Mouse (Mus musculus) embryonic facial prominence, embryonic 14.5 days (tissue): ENCODE measurements around the gene Usf1. TPM values are rescaled to one million over a fixed set of nuclear protein-coding genes. Genes with fewer than 3 reads are reported as not detected.
A peak's percentile ranks its signal among the peaks of the same experiment; 100 is the strongest.

Experiments used
- ATAC-seq: fragments of 200-750 bp; cut with Nextera tagmentation; 2 replicates; pipeline ENCODE4 v1.8.0; 2017; ENCODE audit warnings: low read depth, moderate number of reproducible peaks, moderate TSS enrichment
- DNase-seq: peaks from one replicate; pipeline ENCODE4 v3.0.0-alpha.2; 2015; ENCODE audit warnings: low spot score
- H3K27ac ChIP-seq: fragments of 300-500 bp; sonication (generic); replicated peaks from 2 replicates; pipeline ENCODE4 v1.5.1; 2014; ENCODE audit warnings: low read depth, mild to moderate bottlenecking, low read length, moderate library complexity
- H3K27me3 ChIP-seq: fragments of 300-500 bp; sonication (generic); replicated peaks from 2 replicates; pipeline ENCODE4 v1.6.1; 2014; ENCODE audit warnings: low read length; ENCODE audit not compliant: control insufficient read depth, insufficient read depth
- H3K36me3 ChIP-seq: fragments of 300-500 bp; sonication (generic); 2 replicates; pipeline ENCODE4 v1.6.1; 2014; ENCODE audit warnings: low read length, mixed read lengths; ENCODE audit not compliant: control insufficient read depth, insufficient read depth
- H3K4me1 ChIP-seq: fragments of 300-500 bp; sonication (generic); 2 replicates; pipeline ENCODE4 v1.6.1; 2014; ENCODE audit warnings: antibody characterized with exemption, low read length; ENCODE audit not compliant: control insufficient read depth, insufficient read depth
- H3K4me2 ChIP-seq: fragments of 300-500 bp; sonication (generic); 2 replicates; pipeline ENCODE4 v1.6.1; 2014; ENCODE audit warnings: low read depth, mild to moderate bottlenecking, low read length, moderate library complexity, mixed read lengths
- H3K4me3 ChIP-seq: fragments of 300-500 bp; sonication (generic); 2 replicates; pipeline ENCODE4 v1.5.1; 2014; ENCODE audit warnings: low read depth, mild to moderate bottlenecking, low read length
- H3K9ac ChIP-seq: fragments of 300-500 bp; sonication (generic); 2 replicates; pipeline ENCODE4 v1.6.1; 2014; ENCODE audit warnings: low read depth, mild to moderate bottlenecking, low read length, moderate library complexity, mixed read lengths
- H3K9me3 ChIP-seq: fragments of 300-500 bp; sonication (generic); 2 replicates; pipeline ENCODE4 v1.6.1; 2016; ENCODE audit warnings: low read length; ENCODE audit not compliant: control insufficient read depth
- WGBS: fragments of 180-500 bp; shearing (Covaris S2); extraction: QIAGEN DNeasy Blood & Tissue Kit; methylation state at CpG from one replicate; pipeline ENCODE4 v1.1.7; 2014; 5-methylcytosine and 5-hydroxymethylcytosine counted together
- polyA plus RNA-seq: library from polyadenylated mRNA; unstranded; fragments of >200 nt; fragmentation: Nextera tagmentation; extraction: Ambion mirVana; gene quantifications from 2 replicates; pipeline ENCODE4 v1.2.1, GENCODE M21; 2014

Usf1 gene
- polyA plus RNA-seq, 1 experiment from 2014 or later, result 68.9 TPM

DNA sequence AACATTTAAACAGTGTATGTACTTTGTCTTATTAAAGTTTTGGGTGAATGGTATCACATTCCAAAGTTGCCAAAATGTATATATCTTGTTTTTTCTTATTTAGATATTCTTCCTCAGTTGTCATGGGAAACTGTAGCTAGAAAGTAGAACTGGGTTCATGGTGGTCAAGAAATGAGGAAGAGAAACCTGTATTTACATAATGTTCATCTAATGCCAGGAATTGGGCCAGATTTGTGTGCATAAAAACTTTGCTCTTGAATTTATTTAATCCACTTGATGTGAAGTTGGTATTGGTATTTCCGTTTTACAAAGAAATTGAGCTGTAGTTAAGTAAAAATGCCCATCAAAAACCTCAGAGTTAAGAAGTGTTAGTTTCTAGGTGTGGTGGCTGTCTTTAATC is 882 bp upstream of the Usf1 start:
- H3K9ac ChIP-seq, result no peak overlapping the region
- H3K27ac ChIP-seq, result no peak overlapping the region
- H3K4me1 ChIP-seq, result peaks cover 6% of the 10 kb centered on the region; the same call in 1 of the 2 replicates
- peaks cover 4% of the 10 kb centered on the region for H3K36me3 ChIP-seq
- DNase-seq (no peak), ATAC-seq (no peak)
- no peaks in the 10 kb centered on the region for H3K27me3 ChIP-seq
- 91% methylated on average over 1 of the region's 1 CpGs for WGBS
- no peak overlapping the region for H3K4me3 ChIP-seq
- no peaks in the 10 kb centered on the region for H3K9me3 ChIP-seq
- H3K4me2 ChIP-seq, result no peak overlapping the region

DNA sequence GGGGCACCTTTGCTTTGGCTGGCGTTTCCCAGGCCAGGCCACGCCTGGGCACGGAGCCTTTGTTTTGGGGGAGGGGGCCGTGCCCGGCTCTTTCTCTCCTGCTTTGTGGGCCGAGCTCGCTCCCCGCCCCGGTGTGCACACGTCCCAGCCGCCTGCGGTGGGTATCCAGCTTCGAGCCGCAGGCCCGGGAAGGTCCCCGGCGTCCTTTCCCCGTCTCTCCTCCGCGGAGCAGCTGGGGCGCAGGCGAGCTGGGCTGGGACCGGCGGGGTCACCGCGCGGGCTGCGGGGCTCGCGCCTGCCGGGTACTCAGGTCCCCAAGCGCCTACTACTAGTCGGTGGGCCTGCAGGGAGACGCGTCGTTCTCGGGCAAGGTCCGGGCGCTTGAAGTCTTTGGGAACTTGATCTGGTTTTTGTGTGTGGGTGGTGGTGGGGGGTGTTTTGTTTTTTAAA is 404 bp downstream of the Usf1 start:
- peaks cover 6% of the 10 kb centered on the region; the same call in 1 of the 2 replicates for H3K4me1 ChIP-seq
- no peaks in the 10 kb centered on the region for H3K27me3 ChIP-seq
- H3K4me2 ChIP-seq, result peak overlapping the region; percentile 63
- ATAC-seq, result peak; percentile 70
- H3K9me3 ChIP-seq, result no peaks in the 10 kb centered on the region
- peaks cover 17% of the 10 kb centered on the region for H3K36me3 ChIP-seq
- H3K9ac ChIP-seq, result peak overlapping the region; percentile 93
- DNase-seq, result peak; percentile 30
- H3K4me3 ChIP-seq, result peak overlapping the region; percentile 89
- peak overlapping the region; percentile 93 for H3K27ac ChIP-seq
- 0% methylated on average over 11 of the region's 39 CpGs for WGBS

DNA sequence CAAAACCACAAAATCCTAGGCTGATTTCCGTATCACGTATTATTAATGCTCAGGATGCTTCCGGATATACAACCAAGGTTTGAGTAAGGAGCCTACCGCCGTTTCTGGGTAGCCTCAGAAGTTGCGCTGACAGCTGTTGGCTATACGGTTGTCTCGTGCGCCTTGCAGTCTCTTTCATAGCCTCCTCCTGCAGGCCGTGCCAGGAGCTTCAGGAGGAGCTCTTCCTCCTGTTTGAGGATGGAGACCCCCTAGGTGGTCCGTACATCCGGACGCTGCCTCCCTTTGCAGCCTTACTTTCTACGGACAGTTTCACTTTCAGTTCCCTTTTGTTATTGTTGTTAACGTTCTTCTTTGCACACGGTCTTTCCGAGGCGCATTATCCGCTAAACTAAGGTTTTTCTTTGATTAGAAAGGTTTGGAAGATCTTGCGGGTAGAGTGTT is 908 bp downstream of the Usf1 start:
- WGBS, result 2% methylated on average over 19 of the region's 20 CpGs
- H3K27ac ChIP-seq, result peak overlapping the region; percentile 93
- DNase-seq (peak; percentile 82), ATAC-seq (no peak; the same call in 1 of the 2 replicates)
- no peaks in the 10 kb centered on the region for H3K27me3 ChIP-seq
- H3K36me3 ChIP-seq, result peaks cover 22% of the 10 kb centered on the region
- H3K9me3 ChIP-seq, result no peaks in the 10 kb centered on the region
- peak overlapping the region; percentile 93 for H3K9ac ChIP-seq
- peak overlapping the region; percentile 63 for H3K4me2 ChIP-seq
- peaks cover 6% of the 10 kb centered on the region; the same call in 1 of the 2 replicates for H3K4me1 ChIP-seq
- peak overlapping the region; percentile 89 for H3K4me3 ChIP-seq

DNA sequence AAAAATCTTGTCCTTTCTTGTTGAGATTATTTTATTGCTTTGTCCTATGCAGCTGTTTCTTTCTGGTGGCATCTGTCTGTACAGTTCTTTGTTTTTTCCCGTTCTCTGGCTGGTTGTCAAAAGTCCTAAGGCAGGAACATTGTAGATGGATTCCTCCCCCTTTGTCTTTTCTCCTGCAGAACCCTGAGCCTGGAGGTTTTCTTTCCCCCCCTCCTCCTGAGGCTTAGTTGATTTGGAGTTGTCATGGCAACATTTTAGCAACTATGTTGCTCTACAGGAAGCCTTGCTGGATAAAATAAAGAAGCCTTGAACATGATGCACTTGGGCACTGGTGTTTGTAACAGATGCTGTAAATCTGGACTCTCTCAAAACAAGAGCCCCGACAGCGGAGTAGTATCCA is 1.3 kb downstream of the Usf1 start:
- Histone ChIP-seq H3K4me2 (peak overlapping the region; percentile 63), H3K4me1 (peaks cover 6% of the 10 kb centered on the region; the same call in 1 of the 2 replicates), H3K27ac (peak overlapping the region; percentile 93), H3K9me3 (no peaks in the 10 kb centered on the region), H3K4me3 (peak overlapping the region; percentile 89), H3K27me3 (no peaks in the 10 kb centered on the region), H3K9ac (peak overlapping the region; percentile 93), H3K36me3 (peaks cover 26% of the 10 kb centered on the region)
- ATAC-seq, result no peak
- WGBS, result 49% methylated on average over 3 of the region's 3 CpGs
- peak; percentile 81 for DNase-seq

GRCm38 (mm10) chr1:171413608-171414007 is 2.5 kb downstream of the Usf1 start:
- Histone ChIP-seq H3K4me2 (no peak overlapping the region), H3K27me3 (no peaks in the 10 kb centered on the region), H3K9me3 (no peaks in the 10 kb centered on the region), H3K9ac (no peak overlapping the region), H3K4me1 (peaks cover 6% of the 10 kb centered on the region; the same call in 1 of the 2 replicates), H3K4me3 (no peak overlapping the region), H3K27ac (no peak overlapping the region), H3K36me3 (peaks cover 36% of the 10 kb centered on the region)
- ATAC-seq (no peak), DNase-seq (no peak)
- 80% methylated on average over 8 of the region's 8 CpGs for WGBS

GRCm38 (mm10) chr1:171418660-171419059 is 7.5 kb downstream of the Usf1 start, which contains the start of gene Tstd1:
Tstd1 (plus strand) TSS chr1:171418872.
- Histone ChIP-seq H3K27ac (peak within 1 kb of the TSS; percentile 58), H3K9me3 (no peaks in the 10 kb centered on the region), H3K27me3 (no peaks in the 10 kb centered on the region), H3K9ac (no peak within 1 kb of the TSS), H3K4me3 (no peak within 1 kb of the TSS), H3K36me3 (peaks cover 57% of the 10 kb centered on the region), H3K4me2 (no peak within 1 kb of the TSS), H3K4me1 (no peaks in the 10 kb centered on the region)
- 83% methylated on average over 5 of the region's 5 CpGs for WGBS
- DNase-seq, result no peak
- no peak; the same call in 1 of the 2 replicates for ATAC-seq

DNA sequence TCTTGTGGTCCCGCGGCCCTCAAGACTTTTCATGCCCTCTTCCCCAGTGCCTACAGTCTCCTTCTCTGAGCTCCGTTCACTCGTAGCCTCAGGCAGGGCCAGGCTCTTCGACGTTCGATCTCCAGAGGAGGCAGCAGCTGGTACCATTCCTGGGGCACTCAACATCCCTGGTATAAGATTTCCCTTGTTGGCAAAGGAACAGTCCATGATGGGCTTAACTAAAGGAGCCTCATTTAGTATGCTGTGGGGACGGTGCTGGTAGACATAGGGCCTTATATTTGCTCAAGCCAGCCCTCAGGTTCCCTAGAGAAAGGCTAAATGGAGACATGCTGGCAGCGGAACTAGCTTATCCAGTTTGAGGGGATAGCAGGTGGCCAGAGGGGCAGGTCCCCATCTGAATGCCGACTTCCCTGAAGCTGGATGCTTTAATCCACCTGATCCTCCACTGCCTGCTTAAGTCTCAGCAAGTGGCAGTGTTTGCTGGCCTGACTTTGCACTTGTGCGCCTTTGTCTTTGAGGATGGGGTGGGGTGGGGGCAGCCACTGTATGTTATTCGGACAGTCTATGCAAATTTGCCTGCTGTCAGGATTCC is 8.3 kb downstream of the Usf1 start:
- peak; percentile 69 for DNase-seq
- H3K9me3 ChIP-seq, result no peaks in the 10 kb centered on the region
- H3K4me3 ChIP-seq, result no peak overlapping the region
- WGBS, result 53% methylated on average over 12 of the region's 12 CpGs
- H3K4me1 ChIP-seq, result no peaks in the 10 kb centered on the region
- H3K27ac ChIP-seq, result peak overlapping the region; percentile 58
- peaks cover 57% of the 10 kb centered on the region for H3K36me3 ChIP-seq
- H3K27me3 ChIP-seq, result no peaks in the 10 kb centered on the region
- ATAC-seq, result peak; percentile 71
- no peak overlapping the region for H3K4me2 ChIP-seq
- H3K9ac ChIP-seq, result no peak overlapping the region

GRCm38 (mm10) chr1:171419905-171420304 is 8.8 kb downstream of the Usf1 start:
- peak overlapping the region; percentile 44; the same call in 1 of the 2 replicates for H3K27ac ChIP-seq
- no peak for ATAC-seq
- H3K9me3 ChIP-seq, result no peaks in the 10 kb centered on the region
- no peaks in the 10 kb centered on the region for H3K4me1 ChIP-seq
- DNase-seq, result no peak
- H3K4me2 ChIP-seq, result no peak overlapping the region
- H3K27me3 ChIP-seq, result no peaks in the 10 kb centered on the region
- H3K9ac ChIP-seq, result no peak overlapping the region
- H3K36me3 ChIP-seq, result peaks cover 57% of the 10 kb centered on the region
- WGBS, result 78% methylated on average over 5 of the region's 5 CpGs
- no peak overlapping the region for H3K4me3 ChIP-seq
